Mouse (Mus musculus) kidney, postnatal 25 days (tissue): ENCODE measurements around the gene Dhodh.
A peak's percentile ranks its signal among the peaks of the same experiment; 100 is the strongest.

Experiments
- DNase-seq, 2 experiments: peaks; one replicate each; pipeline ENCODE4 v3.0.0; 2021; ENCODE audit warnings: mixed read lengths in 2 of 2

The Dhodh gene

GRCm38 (mm10) chr8:109585652-109586051, 22.8 kb downstream of the Dhodh start:
- no peak for DNase-seq

GRCm38 (mm10) chr8:109584830-109585229, 23.6 kb downstream of the Dhodh start:
- no peak for DNase-seq

GRCm38 (mm10) chr8:109584293-109584692, 24.2 kb downstream of the Dhodh start:
- no peak for DNase-seq

- no peak for DNase-seq
These were observed 29.6 kb downstream of the Dhodh start, which contains the start of gene Hp for GRCm38 (mm10) chr8:109578900-109579301. Gene Hp (minus strand): TSS chr8:109579172.

GRCm38 (mm10) chr8:109576311-109576710, 32.2 kb downstream of the Dhodh start:
- DNase-seq = no peak

GRCm38 (mm10) chr8:109571139-109571538, 37.3 kb downstream of the Dhodh start:
- no peak for DNase-seq

- peak; percentile 99 to 100 for DNase-seq
These were observed 42.8 kb downstream of the Dhodh start, which contains the start of the genes Dhx38 and Txnl4b for GRCm38 (mm10) chr8:109565498-109566333. Gene Dhx38 (minus strand): TSS chr8:109565861. Gene Txnl4b (plus strand): TSS chr8:109565892.

GRCm38 (mm10) chr8:109564766-109565165, 43.7 kb downstream of the Dhodh start:
- DNase-seq = no peak

GRCm38 (mm10) chr8:109563881-109564280, 44.6 kb downstream of the Dhodh start:
- no peak for DNase-seq

- peak; percentile 15 to 34 for DNase-seq
These were observed 56.8 kb downstream of the Dhodh start for GRCm38 (mm10) chr8:109551663-109552062.

- DNase-seq = no peak
These were observed 64.4 kb downstream of the Dhodh start for GRCm38 (mm10) chr8:109544049-109544448.

- DNase-seq = no peak
These were observed 65.5 kb downstream of the Dhodh start for GRCm38 (mm10) chr8:109542748-109543519.

- no peak for DNase-seq
These were observed 66.3 kb downstream of the Dhodh start for GRCm38 (mm10) chr8:109542165-109542564.
